Comparison of ENCODE assay signal across 22 mouse cellular contexts in the genomic region with DNA sequence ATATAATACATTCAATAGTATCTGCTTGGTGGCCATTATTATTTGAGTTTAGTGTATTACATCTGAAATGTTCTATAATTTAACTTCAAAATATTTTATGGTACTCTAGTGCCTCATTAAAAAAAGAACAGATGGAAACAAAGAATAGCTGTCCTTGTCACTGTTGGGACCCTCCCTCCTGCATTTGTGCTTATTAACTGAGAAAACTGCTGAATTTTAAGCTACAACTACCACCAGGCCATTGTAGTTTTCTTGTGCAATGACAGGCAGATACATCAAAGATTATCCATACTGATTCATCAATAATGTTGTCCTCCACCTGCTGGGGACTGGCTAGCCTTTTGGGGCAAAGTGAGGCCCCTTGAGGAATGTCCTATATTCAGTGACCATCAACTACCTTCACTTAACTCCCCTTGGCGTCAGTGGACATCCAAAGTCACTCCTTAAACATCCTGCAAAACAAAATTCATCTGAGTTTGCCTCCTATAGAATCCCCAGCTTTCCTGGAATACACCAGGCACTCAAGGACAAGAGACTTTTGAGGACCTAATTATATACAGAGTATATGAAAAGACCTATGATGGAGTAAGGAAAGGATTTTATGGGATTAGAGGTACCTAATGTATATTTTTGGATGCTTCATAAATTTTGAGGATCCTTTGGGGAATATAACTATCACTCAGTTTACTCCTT. TPM values are rescaled to one million over a fixed set of nuclear protein-coding genes. Genes with fewer than 3 reads are reported as not detected.
DNase-seq lines count a peak whose midpoint lies in the region; ATAC-seq and TF ChIP-seq lines count a peak whose summit lies in the region.
"Had no signal": no experiment of that assay in that cellular context is flagged by ENCODE, and none has a peak within 500 bp of the region (broad histone marks: within the 10 kb centered on the region; RNA-seq: fewer than 3 reads in every experiment).

No protein-coding gene starts in this region.

- H3K27me3 ChIP-seq in midbrain, embryonic 11.5 days (ENCODE audit: control insufficient read depth, insufficient read depth, low read length): no peaks in the 10 kb centered on the region
- H3K27me3 ChIP-seq in midbrain, embryonic 14.5 days (ENCODE audit: control insufficient read depth, insufficient read depth, low read length): no peaks in the 10 kb centered on the region
- H3K27me3 ChIP-seq in CH12.LX (replicated peaks) (no peaks in the 10 kb centered on the region), MEL (ENCODE audit: control insufficient read depth in 1 of 2, insufficient read depth in 2 of 2, low read length in 2 of 2) (no peaks in the 10 kb centered on the region)
- H3K27me3 ChIP-seq in midbrain, embryonic 16.5 days (ENCODE audit: control insufficient read depth, insufficient read depth, low read depth, low read length): no peaks in the 10 kb centered on the region

- no peak for TF ChIP-seq CTCF in CH12.LX (conservative IDR thresholded peaks at IDR 0.05 in 1 of 2, IDR thresholded peaks at IDR 0.05 in 1 of 2; ENCODE audit: low read depth in 2 of 2, low read length in 2 of 2)
- TF ChIP-seq CTCF in MEL (IDR thresholded peaks at IDR 0.05 in 2 of 3, conservative IDR thresholded peaks at IDR 0.05 in 1 of 3; ENCODE audit: control insufficient read depth in 1 of 3, insufficient read depth in 1 of 3, low read depth in 2 of 3, low read length in 3 of 3, poor library complexity in 1 of 3, severe bottlenecking in 1 of 3): no peak

- in situ Hi-C loops in CH12.LX (cut with MboI; ENCODE audit: low pct_ligation_motif_present, low pct_unique_long_range_greater_than_20kb, low sequenced_read_pairs): no loop called here

- no peaks in the 10 kb centered on the region for H3K9me3 ChIP-seq in midbrain, embryonic 11.5 days (ENCODE audit: control insufficient read depth, low read length)
- no peaks in the 10 kb centered on the region for H3K9me3 ChIP-seq in midbrain, embryonic 14.5 days (ENCODE audit: control insufficient read depth, low read length)
- no peaks in the 10 kb centered on the region for H3K9me3 ChIP-seq in CH12.LX (replicated peaks; ENCODE audit: low read length)
- no peaks in the 10 kb centered on the region for H3K9me3 ChIP-seq in MEL (replicated peaks; ENCODE audit: insufficient read depth, low read length)
- H3K9me3 ChIP-seq in midbrain, embryonic 16.5 days (replicated peaks; ENCODE audit: control insufficient read depth, low read length, poor library complexity, severe bottlenecking): no peaks in the 10 kb centered on the region
- H3K9me3 ChIP-seq: G1E had no signal

- H3K36me3 ChIP-seq in midbrain, embryonic 11.5 days (ENCODE audit: control insufficient read depth, insufficient read depth, low read length): peaks cover 9% of the 10 kb centered on the region
- H3K36me3 ChIP-seq in midbrain, embryonic 14.5 days (ENCODE audit: control insufficient read depth, insufficient read depth, low read length): peaks cover 22% of the 10 kb centered on the region
- H3K36me3 ChIP-seq in CH12.LX (replicated peaks in 1 of 2; ENCODE audit: control insufficient read depth in 1 of 2, insufficient read depth in 1 of 2, low read length in 1 of 2) (peaks cover 9 to 31% of the 10 kb centered on the region in 2 experiments), MEL (ENCODE audit: control insufficient read depth in 1 of 2, insufficient read depth in 2 of 2, low read length in 2 of 2) (peaks cover 0 to 13% of the 10 kb centered on the region in 2 experiments; a peak in 2 of 4 replicates)
- no peaks in the 10 kb centered on the region for H3K36me3 ChIP-seq in midbrain, embryonic 16.5 days (ENCODE audit: control insufficient read depth, insufficient read depth, low read length)

- dilution Hi-C loops in CH12.LX (cut with MboI; ENCODE audit: extremely low pct_ligation_motif_present, extremely low pct_unique_long_range_greater_than_20kb, low sequenced_read_pairs): no loop called here

- peaks cover 2% of the 10 kb centered on the region; the same call in 1 of the 2 replicates for H3K79me2 ChIP-seq in CH12.LX (replicated peaks; ENCODE audit: control insufficient read depth, extremely low read depth, insufficient read depth, poor library complexity, severe bottlenecking)
- H3K79me2 ChIP-seq in MEL (ENCODE audit: control insufficient read depth, insufficient read depth, low read length, poor library complexity): no peaks in the 10 kb centered on the region

- no peak overlapping the region for H3K4me3 ChIP-seq in midbrain, embryonic 11.5 days (ENCODE audit: low read depth, low read length)
- no peak overlapping the region for H3K4me3 ChIP-seq in midbrain, embryonic 14.5 days (replicated peaks; ENCODE audit: low read depth, low read length)
- H3K4me3 ChIP-seq in CH12.LX (replicated peaks in 1 of 3; ENCODE audit: low read depth in 2 of 3, low read length in 2 of 3, poor library complexity in 1 of 3) (no peak overlapping the region), MEL (ENCODE audit: control insufficient read depth in 1 of 2, insufficient read depth in 1 of 2, low read depth in 2 of 2, low read length in 2 of 2) (no peak overlapping the region)
- H3K4me3 ChIP-seq in midbrain, embryonic 16.5 days (ENCODE audit: low read depth, low read length): no peak overlapping the region

- no peak overlapping the region for H3K9ac ChIP-seq in midbrain, embryonic 11.5 days (ENCODE audit: low read length)
- no peak overlapping the region for H3K9ac ChIP-seq in midbrain, embryonic 14.5 days (replicated peaks; ENCODE audit: low read length)
- H3K9ac ChIP-seq in CH12.LX (ENCODE audit: insufficient read depth, low read depth): no peak overlapping the region
- no peak overlapping the region for H3K9ac ChIP-seq in MEL (ENCODE audit: control insufficient read depth, low read depth, low read length, poor library complexity, severe bottlenecking)
- H3K9ac ChIP-seq in midbrain, embryonic 16.5 days (ENCODE audit: low read depth, low read length): no peak overlapping the region

- TF ChIP-seq RAD21 in CH12.LX (IDR thresholded peaks at IDR 0.05; ENCODE audit: low read depth, low read length) (no peak), MEL (IDR thresholded peaks at IDR 0.05; ENCODE audit: low read depth, low read length) (no peak)

- DNase-seq in midbrain, embryonic 11.5 days (ENCODE audit: low spot score, missing footprints): peak; percentile 74
- no peak for DNase-seq in midbrain, embryonic 14.5 days
- DNase-seq in CH12.LX (ENCODE audit: extremely low read depth) (no peak), MEL (ENCODE audit: low read depth, low spot score) (no peak)
- DNase-seq in right cerebral cortex, postnatal 4 days: no peak
- DNase-seq: adrenal gland, adult 2 months; adrenal gland, adult 8-10 months; adrenal gland, postnatal 10 days; adrenal gland, postnatal 14 days; adrenal gland, postnatal 25 days; adrenal gland, postnatal 36 days; B cell, adult 2 months; cerebellum, adult 11 months; cerebellum, adult 11-12 months; cerebellum, adult 18-20 months; cerebellum, adult 2 months; cerebellum, adult 8-10 months had no signal

- H3K4me2 ChIP-seq in midbrain, embryonic 11.5 days: no peak overlapping the region
- no peak overlapping the region for H3K4me2 ChIP-seq in midbrain, embryonic 14.5 days (ENCODE audit: low read length)
- H3K4me2 ChIP-seq in CH12.LX (ENCODE audit: insufficient read depth, low read depth, poor library complexity, severe bottlenecking): no peak overlapping the region
- no peak overlapping the region for H3K4me2 ChIP-seq in midbrain, embryonic 16.5 days (ENCODE audit: low read length)

- no peak for ATAC-seq in midbrain, embryonic 11.5 days (ENCODE audit: low FRiP score)
- ATAC-seq in midbrain, embryonic 14.5 days (ENCODE audit: low FRiP score, low TSS enrichment): no peak
- ATAC-seq in midbrain, embryonic 16.5 days: no peak
- ATAC-seq: activated CD4-positive, CD25-positive, alpha-beta regulatory T cell, adult 4 months; CD4-positive, CD25-positive, alpha-beta regulatory T cell, adult 4 months; Patski had no signal

- TF ChIP-seq POLR2A in CH12.LX (IDR thresholded peaks at IDR 0.05; ENCODE audit: low read depth, low read length) (no peak), MEL (IDR thresholded peaks at IDR 0.05; ENCODE audit: control insufficient read depth in 1 of 2, insufficient read depth in 1 of 2, low read depth in 1 of 2, low read length in 2 of 2, poor library complexity in 1 of 2) (no peak)

- no peak for TF ChIP-seq EP300 in CH12.LX (IDR thresholded peaks at IDR 0.05; ENCODE audit: low read length)
- no peak for TF ChIP-seq EP300 in MEL (IDR thresholded peaks at IDR 0.05; ENCODE audit: low read depth in 1 of 2, low read length in 2 of 2)

- no peaks in the 10 kb centered on the region for H3K4me1 ChIP-seq in midbrain, embryonic 11.5 days (ENCODE audit: control insufficient read depth, insufficient read depth, low read length)
- H3K4me1 ChIP-seq in midbrain, embryonic 14.5 days (ENCODE audit: control insufficient read depth, insufficient read depth, low read length): no peaks in the 10 kb centered on the region
- peaks cover 3 to 7% of the 10 kb centered on the region in 2 experiments; a peak in 3 of 4 replicates for H3K4me1 ChIP-seq in CH12.LX (ENCODE audit: control insufficient read depth in 1 of 2, insufficient read depth in 2 of 2)
- H3K4me1 ChIP-seq in MEL (ENCODE audit: control insufficient read depth in 1 of 2, insufficient read depth in 2 of 2, low read length in 2 of 2): no peaks in the 10 kb centered on the region
- H3K4me1 ChIP-seq in midbrain, embryonic 16.5 days (ENCODE audit: control insufficient read depth, insufficient read depth, low read length): no peaks in the 10 kb centered on the region

- no peak overlapping the region for H3K27ac ChIP-seq in midbrain, embryonic 11.5 days (ENCODE audit: low read depth, low read length)
- H3K27ac ChIP-seq in midbrain, embryonic 14.5 days (replicated peaks; ENCODE audit: low read depth, low read length): no peak overlapping the region
- H3K27ac ChIP-seq in CH12.LX (ENCODE audit: insufficient read depth, low read depth): no peak overlapping the region
- H3K27ac ChIP-seq in MEL (ENCODE audit: control insufficient read depth, low read depth, low read length): no peak overlapping the region
- H3K27ac ChIP-seq in midbrain, embryonic 16.5 days (ENCODE audit: low read length): no peak overlapping the region

- 84% methylated on average over 1 of the region's 1 CpGs for WGBS in midbrain, embryonic 11.5 days
- WGBS in midbrain, embryonic 14.5 days: 68% methylated on average over 1 of the region's 1 CpGs
- WGBS in midbrain, embryonic 16.5 days: 70% methylated on average over 1 of the region's 1 CpGs

RNA-seq across cellular contexts. Expression of a gene that starts 26.1 kb away (rescaled TPM):
- 14.8 and 15.7 TPM in 2 replicates for polyA plus RNA-seq in midbrain, embryonic 11.5 days (2014; fragmentation: Nextera tagmentation; extraction: Ambion mirVana)
- 41.8 and 48.9 TPM in 2 replicates for polyA plus RNA-seq in midbrain, embryonic 14.5 days (2014; fragmentation: Nextera tagmentation; extraction: Ambion mirVana)
- total RNA-seq in CH12.LX (2012; rRNA removed) (0.38 and 0.55 TPM in 2 replicates), CH12.LX (2014; rRNA removed) (0.07 and 0.16 TPM in 2 replicates), MEL (2012; rRNA removed) (1.5 and 1.6 TPM in 2 replicates)
- polyA plus RNA-seq in CH12.LX (2012; ENCODE audit: insufficient read length, low read depth) (0.14 and 0.19 TPM in 2 replicates), MEL (2012; ENCODE audit: insufficient read depth in 1 of 2, insufficient read length in 2 of 2, low read depth in 1 of 2, low replicate concordance in 2 of 2, missing spikeins in 1 of 2) (1 to 10 TPM in 1 of 2 experiments, not detected in 1; 1.2 TPM)
- polyA plus RNA-seq in midbrain, embryonic 16.5 days (2015; fragmentation: Nextera tagmentation; extraction: Ambion mirVana): 49.5 and 51.1 TPM in 2 replicates
- polyA plus RNA-seq: G1E had no signal

RNA-seq across cellular contexts. Expression of a gene that starts 28.5 kb away (rescaled TPM):
- polyA plus RNA-seq in midbrain, embryonic 11.5 days (2014; fragmentation: Nextera tagmentation; extraction: Ambion mirVana): 79.2 and 83.7 TPM in 2 replicates
- 13.4 and 20.8 TPM in 2 replicates for polyA plus RNA-seq in midbrain, embryonic 14.5 days (2014; fragmentation: Nextera tagmentation; extraction: Ambion mirVana)
- total RNA-seq in CH12.LX (2012; rRNA removed) (50.0 and 59.8 TPM in 2 replicates), CH12.LX (2014; rRNA removed) (119 and 143 TPM in 2 replicates), MEL (2012; rRNA removed) (53.9 and 71.8 TPM in 2 replicates)
- polyA plus RNA-seq in CH12.LX (2012; ENCODE audit: insufficient read length, low read depth) (96.6 and 103 TPM in 2 replicates), MEL (2012; ENCODE audit: insufficient read depth in 1 of 2, insufficient read length in 2 of 2, low read depth in 1 of 2, low replicate concordance in 2 of 2, missing spikeins in 1 of 2) (10 to 100 TPM in 1 of 2 experiments, not detected in 1; 71.4 TPM)
- 7.0 and 11.2 TPM in 2 replicates for polyA plus RNA-seq in midbrain, embryonic 16.5 days (2015; fragmentation: Nextera tagmentation; extraction: Ambion mirVana)

RNA-seq across cellular contexts. Expression of a gene that starts 28.6 kb away (rescaled TPM):
- 7.9 and 10.3 TPM in 2 replicates for polyA plus RNA-seq in midbrain, embryonic 11.5 days (2014; fragmentation: Nextera tagmentation; extraction: Ambion mirVana)
- 7.5 and 10.6 TPM in 2 replicates for polyA plus RNA-seq in midbrain, embryonic 14.5 days (2014; fragmentation: Nextera tagmentation; extraction: Ambion mirVana)
- total RNA-seq in CH12.LX (2012; rRNA removed) (5.0 and 7.0 TPM in 2 replicates), CH12.LX (2014; rRNA removed) (11.1 and 14.6 TPM in 2 replicates), MEL (2012; rRNA removed) (3.2 and 3.3 TPM in 2 replicates)
- polyA plus RNA-seq in CH12.LX (2012; ENCODE audit: insufficient read length, low read depth) (9.9 and 10.2 TPM in 2 replicates), MEL (2012; ENCODE audit: insufficient read depth in 1 of 2, insufficient read length in 2 of 2, low read depth in 1 of 2, low replicate concordance in 2 of 2, missing spikeins in 1 of 2) (1 to 10 TPM in 1 of 2 experiments, not detected in 1; 6.0 TPM)
- polyA plus RNA-seq in midbrain, embryonic 16.5 days (2015; fragmentation: Nextera tagmentation; extraction: Ambion mirVana): 8.9 and 9.5 TPM in 2 replicates
